Mouse (Mus musculus): ENCODE results near the gene Kdelr1. TPM values are rescaled to one million over a fixed set of nuclear protein-coding genes. Genes with fewer than 3 reads are reported as not detected.

Gene Kdelr1
- total RNA-seq, 2 experiments from 2014 or later: 98.9 to 109 TPM

Other genes starting within 250 kb of the Kdelr1 start
- gene Rasip1, start 245.3 kb upstream of the Kdelr1 start, total RNA-seq (2021): 10 to 100 TPM; 23.5 to 25.1 TPM
- 1 to 10 TPM; 1.7 to 2.6 TPM for gene Mamstr, start 232.8 kb upstream of the Kdelr1 start, total RNA-seq (2021)
- gene Fut2, start 206.4 kb upstream of the Kdelr1 start, total RNA-seq (2021): not detected
- under 1 TPM in 1 of 2 experiments, not detected in 1; 0.34 TPM for gene Ntn5, start 188.8 kb upstream of the Kdelr1 start, total RNA-seq (2021)
- gene Sec1, start 178.4 kb upstream of the Kdelr1 start, total RNA-seq (2021): under 1 TPM; 0.18 to 0.20 TPM
- gene Car11, start 172.9 kb upstream of the Kdelr1 start, total RNA-seq (2021): 100 to 1,000 TPM; 136 to 144 TPM
- gene Dbp, start 167.7 kb upstream of the Kdelr1 start, total RNA-seq (2021): 10 to 100 TPM; 19.1 to 22.2 TPM
- 100 to 1,000 TPM; 640 to 672 TPM for gene Rpl18, start 157.3 kb upstream of the Kdelr1 start, total RNA-seq (2021)
- 10 to 100 TPM; 23.6 to 24.6 TPM for gene Sphk2, start 154.8 kb upstream of the Kdelr1 start, total RNA-seq (2021)
- 1 to 10 TPM in 1 of 2 experiments, under 1 TPM in 1; 0.62 to 1.1 TPM for gene Fam83e, start 151.6 kb upstream of the Kdelr1 start, total RNA-seq (2021)
- gene Spaca4, start 147.0 kb upstream of the Kdelr1 start, total RNA-seq (2021): not detected
- 100 to 1,000 TPM; 304 to 352 TPM for gene Lmtk3, start 89.0 kb upstream of the Kdelr1 start, total RNA-seq (2021)
- gene Sult2b1, start 88.1 kb upstream of the Kdelr1 start, total RNA-seq (2021): 1 to 10 TPM; 4.9 to 5.5 TPM
- 100 to 1,000 TPM; 249 TPM for gene Cyth2, start 58.2 kb upstream of the Kdelr1 start, total RNA-seq (2021)
- gene Kcnj14, start 48.0 kb upstream of the Kdelr1 start, total RNA-seq (2021): 1 to 10 TPM; 1.6 to 2.1 TPM
- gene Grwd1, start 41.8 kb upstream of the Kdelr1 start, total RNA-seq (2021): 10 to 100 TPM; 31.8 to 35.5 TPM
- 10 to 100 TPM; 31.9 to 39.5 TPM for gene Grin2d, start 5.6 kb downstream of the Kdelr1 start, total RNA-seq (2021)
- under 1 TPM in 1 of 2 experiments, not detected in 1; 0.52 TPM for gene Syngr4, start 23.9 kb downstream of the Kdelr1 start, total RNA-seq (2021)
- 10 to 100 TPM; 16.8 to 19.7 TPM for gene Tmem143, start 24.2 kb downstream of the Kdelr1 start, total RNA-seq (2021)
- gene Emp3, start 48.6 kb downstream of the Kdelr1 start, total RNA-seq (2021): 10 to 100 TPM in 1 of 2 experiments, 1 to 10 TPM in 1; 6.9 to 13.4 TPM
- 1 to 10 TPM; 1.9 to 2.4 TPM for gene Ccdc114, start 51.3 kb downstream of the Kdelr1 start, total RNA-seq (2021)
- 1 to 10 TPM; 2.1 to 3.0 TPM for gene Abcc6, start 157.5 kb downstream of the Kdelr1 start, total RNA-seq (2021)
- 10 to 100 TPM; 83.3 to 92.5 TPM for gene Nomo1, start 160.9 kb downstream of the Kdelr1 start, total RNA-seq (2021)
- gene Kcnj11, start 228.0 kb downstream of the Kdelr1 start, total RNA-seq (2021): 10 to 100 TPM; 11.8 to 12.8 TPM

All from left cerebral cortex, postnatal 4 days (tissue).